Comparison of ENCODE assay signal across 16 mouse cellular contexts in genomic region chr6:114174398-114175140, GRCm38 (mm10). TPM values are rescaled to one million over a fixed set of nuclear protein-coding genes. Genes with fewer than 3 reads are reported as not detected.
DNase-seq lines count a peak whose midpoint lies in the region; ATAC-seq and TF ChIP-seq lines count a peak whose summit lies in the region.
"Had no signal": no experiment of that assay in that cellular context is flagged by ENCODE, and none has a peak within 500 bp of the region (broad histone marks: within the 10 kb centered on the region; RNA-seq: fewer than 3 reads in every experiment).

No protein-coding gene starts in this region.

- peak; percentile 31 to 59 for DNase-seq in layer of hippocampus, postnatal 10 days (ENCODE audit: low spot score in 2 of 2)
- no peak for DNase-seq in layer of hippocampus, adult 8-10 months (ENCODE audit: low spot score in 2 of 2)
- peak; percentile 51 for DNase-seq in forebrain, embryonic 14.5 days (ENCODE audit: low spot score)
- peak; percentile 91 for DNase-seq in midbrain, embryonic 11.5 days (ENCODE audit: low spot score, missing footprints)
- no peak for DNase-seq in frontal cortex, postnatal 10 days (ENCODE audit: low spot score in 2 of 2)
- DNase-seq in cerebellum, postnatal 25 days: no peak
- no peak for DNase-seq in left cerebral cortex, adult 8-10 months (ENCODE audit: low spot score in 2 of 2)
- DNase-seq: heart, postnatal 36 days; kidney, postnatal 25 days; lung, adult 18-20 months; thymus, postnatal 25 days had no signal

- peaks cover 20% of the 10 kb centered on the region for H3K4me1 ChIP-seq in forebrain, embryonic 14.5 days (ENCODE audit: control insufficient read depth, insufficient read depth, low read length)
- peaks cover 17% of the 10 kb centered on the region for H3K4me1 ChIP-seq in midbrain, embryonic 11.5 days (ENCODE audit: control insufficient read depth, insufficient read depth, low read length)
- peaks cover 10% of the 10 kb centered on the region for H3K4me1 ChIP-seq in olfactory bulb, adult 2 months (ENCODE audit: control insufficient read depth, insufficient read depth, low read length)
- H3K4me1 ChIP-seq: limb, embryonic 12.5 days; megakaryocyte, embryonic 14.5 days had no signal

- no peak for TF ChIP-seq CTCF in olfactory bulb, adult 2 months (IDR thresholded peaks at IDR 0.05; ENCODE audit: insufficient read depth, low read depth, low read length)

- no peaks in the 10 kb centered on the region for H3K27me3 ChIP-seq in forebrain, embryonic 14.5 days (replicated peaks; ENCODE audit: control insufficient read depth, insufficient read depth, low read length)
- H3K27me3 ChIP-seq in midbrain, embryonic 11.5 days (ENCODE audit: control insufficient read depth, insufficient read depth, low read length): peaks cover 76% of the 10 kb centered on the region

- no peaks in the 10 kb centered on the region for H3K9me3 ChIP-seq in forebrain, embryonic 14.5 days (replicated peaks; ENCODE audit: control insufficient read depth, low read length)
- H3K9me3 ChIP-seq in midbrain, embryonic 11.5 days (ENCODE audit: control insufficient read depth, low read length): no peaks in the 10 kb centered on the region
- H3K9me3 ChIP-seq: limb, embryonic 12.5 days; megakaryocyte, embryonic 14.5 days had no signal

- H3K4me3 ChIP-seq in forebrain, embryonic 14.5 days (ENCODE audit: low read depth, low read length): no peak overlapping the region
- no peak overlapping the region for H3K4me3 ChIP-seq in midbrain, embryonic 11.5 days (ENCODE audit: low read depth, low read length)
- no peak overlapping the region for H3K4me3 ChIP-seq in olfactory bulb, adult 2 months (ENCODE audit: insufficient read depth, low read depth, low read length)
- H3K4me3 ChIP-seq: limb, embryonic 12.5 days; megakaryocyte, embryonic 14.5 days had no signal

- H3K27ac ChIP-seq in forebrain, embryonic 14.5 days (ENCODE audit: low read depth, low read length): no peak overlapping the region
- no peak overlapping the region for H3K27ac ChIP-seq in midbrain, embryonic 11.5 days (ENCODE audit: low read depth, low read length)
- H3K27ac ChIP-seq in olfactory bulb, adult 2 months (ENCODE audit: insufficient read depth, low read depth, low read length): 0 out of 2 replicates have a peak overlapping the region, but pooled peaks have one; percentile 13
- H3K27ac ChIP-seq: limb, embryonic 12.5 days had no signal

- H3K36me3 ChIP-seq in forebrain, embryonic 14.5 days (ENCODE audit: control insufficient read depth, insufficient read depth, low read length): no peaks in the 10 kb centered on the region
- no peaks in the 10 kb centered on the region for H3K36me3 ChIP-seq in midbrain, embryonic 11.5 days (ENCODE audit: control insufficient read depth, insufficient read depth, low read length)
- H3K36me3 ChIP-seq: limb, embryonic 12.5 days had no signal

- H3K4me2 ChIP-seq in forebrain, embryonic 14.5 days (ENCODE audit: low read length): peak overlapping the region; percentile 34; the same call in 1 of the 2 replicates
- H3K4me2 ChIP-seq in midbrain, embryonic 11.5 days: peak overlapping the region; percentile 30; the same call in 1 of the 2 replicates
- H3K4me2 ChIP-seq: limb, embryonic 12.5 days had no signal

- H3K9ac ChIP-seq in forebrain, embryonic 14.5 days (ENCODE audit: low read length): peak overlapping the region; percentile 25; the same call in 1 of the 2 replicates
- H3K9ac ChIP-seq in midbrain, embryonic 11.5 days (ENCODE audit: low read length): no peak overlapping the region
- H3K9ac ChIP-seq: limb, embryonic 12.5 days had no signal

- ATAC-seq in forebrain, embryonic 14.5 days: peak; percentile 67
- ATAC-seq in midbrain, embryonic 11.5 days (ENCODE audit: low FRiP score): peak; percentile 48; the same call in 1 of the 2 replicates

- WGBS in forebrain, embryonic 14.5 days: 1% methylated on average over 9 of the region's 9 CpGs
- WGBS in midbrain, embryonic 11.5 days: 3% methylated on average over 9 of the region's 9 CpGs
- 34% methylated on average over 9 of the region's 9 CpGs for WGBS in olfactory bulb, adult 2 months

- no peak for TF ChIP-seq POLR2A in olfactory bulb, adult 2 months (IDR thresholded peaks at IDR 0.05; ENCODE audit: insufficient read depth, low read depth, low read length)

RNA-seq across cellular contexts. Expression of gene Slc6a11, which starts 43.5 kb away (rescaled TPM):
- 100 to 1,000 TPM; 154 to 167 TPM for total RNA-seq in layer of hippocampus, postnatal 10 days (2021)
- total RNA-seq in layer of hippocampus, adult 8-10 months (2022): 10 to 100 TPM; 75.8 to 95.3 (median 85.6) TPM
- polyA plus RNA-seq in forebrain, embryonic 14.5 days (2014; fragmentation: Nextera tagmentation; extraction: Ambion mirVana): 8.1 and 11.6 TPM in 2 replicates
- 0.66 and 0.89 TPM in 2 replicates for polyA plus RNA-seq in midbrain, embryonic 11.5 days (2014; fragmentation: Nextera tagmentation; extraction: Ambion mirVana)
- polyA plus RNA-seq in olfactory bulb, adult 2 months (2012; ENCODE audit: insufficient read depth, insufficient read length, low replicate concordance, missing spikeins): 98.1 and 1,147 TPM in 2 replicates
- total RNA-seq in left cerebral cortex, adult 8-10 months (2022): 100 to 1,000 TPM; 103 to 112 (median 104) TPM
- total RNA-seq: CH12.LX; granulocyte monocyte progenitor cell, adult 5-6 weeks; heart, postnatal 36 days had no signal

Comparison
In these comparisons a context has a peak if more than half of its experiments do, and no peak if none do; other contexts are left out.
1. DNase-seq: peak in layer of hippocampus, postnatal 10 days (2 of 2), forebrain, embryonic 14.5 days (single experiment) and midbrain, embryonic 11.5 days (single experiment); none in layer of hippocampus, adult 8-10 months (0 of 2), frontal cortex, postnatal 10 days (0 of 2), cerebellum, postnatal 25 days (0 of 2) and left cerebral cortex, adult 8-10 months (0 of 2).